Mouse (Mus musculus): Measurements from ENCODE around the gene Odf2.
A peak's percentile ranks its signal among the peaks of the same experiment; 100 is the strongest.
"Not testable (repeated sequence)": the region's sequence is repeated elsewhere in the genome, so short reads cannot be mapped to it uniquely, and the experiment has no call there.

The Odf2 gene

GRCm38 (mm10) chr2:29868949-29869645 lies 19.9 kb upstream of the Odf2 start, which contains the start of gene Cercam:
Gene Cercam, plus strand, starts transcription at chr2:29869164.
- DNase-seq (ENCODE audit: low read depth in 1 of 2, low spot score in 2 of 2): peak; percentile 48 to 78

- peak in 1 of 2 experiments; percentile 7 for DNase-seq (ENCODE audit: low read depth in 1 of 2, low spot score in 2 of 2)
Measured at GRCm38 (mm10) chr2:29869646-29870451, 19.2 kb upstream of the Odf2 start.

GRCm38 (mm10) chr2:29872581-29873295 lies 16.3 kb upstream of the Odf2 start:
- no peak for DNase-seq (ENCODE audit: low read depth in 1 of 2, low spot score in 2 of 2)

- no peak for DNase-seq (ENCODE audit: low read depth in 1 of 2, low spot score in 2 of 2)
Measured at GRCm38 (mm10) chr2:29873801-29874200, 15.2 kb upstream of the Odf2 start.

GRCm38 (mm10) chr2:29878061-29878460 lies 11.0 kb upstream of the Odf2 start:
- DNase-seq (ENCODE audit: low read depth in 1 of 2, low spot score in 2 of 2): no peak

GRCm38 (mm10) chr2:29879191-29879590 lies 9.8 kb upstream of the Odf2 start:
- no peak for DNase-seq (ENCODE audit: low read depth in 1 of 2, low spot score in 2 of 2)

- DNase-seq (ENCODE audit: low read depth in 1 of 2, low spot score in 2 of 2): no peak
Measured at GRCm38 (mm10) chr2:29879964-29880830, 8.8 kb upstream of the Odf2 start.

- not testable (repeated sequence) for DNase-seq (ENCODE audit: low read depth in 1 of 2, low spot score in 2 of 2)
Measured at GRCm38 (mm10) chr2:29886659-29887292, 2.2 kb upstream of the Odf2 start.

GRCm38 (mm10) chr2:29889991-29890833 lies 1.2 kb downstream of the Odf2 start:
- DNase-seq (ENCODE audit: low read depth in 1 of 2, low spot score in 2 of 2): peak; percentile 54 to 56

- no peak for DNase-seq (ENCODE audit: low read depth in 1 of 2, low spot score in 2 of 2)
Measured at GRCm38 (mm10) chr2:29891773-29892172, 2.8 kb downstream of the Odf2 start.

- DNase-seq (ENCODE audit: low read depth in 1 of 2, low spot score in 2 of 2): no peak
Measured at GRCm38 (mm10) chr2:29896071-29896470, 7.0 kb downstream of the Odf2 start.

- DNase-seq (ENCODE audit: low read depth in 1 of 2, low spot score in 2 of 2): no peak
Measured at GRCm38 (mm10) chr2:29897366-29897765, 8.3 kb downstream of the Odf2 start.

- no peak for DNase-seq (ENCODE audit: low read depth in 1 of 2, low spot score in 2 of 2)
Measured at GRCm38 (mm10) chr2:29898081-29898480, 9.1 kb downstream of the Odf2 start.

- no peak for DNase-seq (ENCODE audit: low read depth in 1 of 2, low spot score in 2 of 2)
Measured at GRCm38 (mm10) chr2:29902194-29902593, 13.2 kb downstream of the Odf2 start.

GRCm38 (mm10) chr2:29908171-29908570 lies 19.1 kb downstream of the Odf2 start:
- DNase-seq (ENCODE audit: low read depth in 1 of 2, low spot score in 2 of 2): not testable (repeated sequence)

GRCm38 (mm10) chr2:29910042-29910441 lies 21.0 kb downstream of the Odf2 start:
- no peak for DNase-seq (ENCODE audit: low read depth in 1 of 2, low spot score in 2 of 2)

GRCm38 (mm10) chr2:29917621-29918020 lies 28.6 kb downstream of the Odf2 start:
- DNase-seq (ENCODE audit: low read depth in 1 of 2, low spot score in 2 of 2): no peak

GRCm38 (mm10) chr2:29922011-29922410 lies 33.0 kb downstream of the Odf2 start:
- no peak for DNase-seq (ENCODE audit: low read depth in 1 of 2, low spot score in 2 of 2)

- no peak for DNase-seq (ENCODE audit: low read depth in 1 of 2, low spot score in 2 of 2)
Measured at GRCm38 (mm10) chr2:29926542-29926941, 37.5 kb downstream of the Odf2 start.

All from monocyte, adult 2 months (primary cell).